Mouse (Mus musculus) c-Kit-positive CD71-positive TER-119-positive erythroid progenitor cells, embryonic 14.5 days (primary cell): ENCODE measurements around the gene Lmna.

Experiments
- DNase-seq: peaks from one replicate; pipeline ENCODE4 v3.0.0-alpha.2; 2013; ENCODE audit warnings: low spot score

The Lmna gene

GRCm38 (mm10) chr3:88470943-88471479 lies 38.7 kb downstream of the Lmna start:
- no peak for DNase-seq

GRCm38 (mm10) chr3:88469466-88469865 lies 40.3 kb downstream of the Lmna start:
- DNase-seq, result no peak

DNA sequence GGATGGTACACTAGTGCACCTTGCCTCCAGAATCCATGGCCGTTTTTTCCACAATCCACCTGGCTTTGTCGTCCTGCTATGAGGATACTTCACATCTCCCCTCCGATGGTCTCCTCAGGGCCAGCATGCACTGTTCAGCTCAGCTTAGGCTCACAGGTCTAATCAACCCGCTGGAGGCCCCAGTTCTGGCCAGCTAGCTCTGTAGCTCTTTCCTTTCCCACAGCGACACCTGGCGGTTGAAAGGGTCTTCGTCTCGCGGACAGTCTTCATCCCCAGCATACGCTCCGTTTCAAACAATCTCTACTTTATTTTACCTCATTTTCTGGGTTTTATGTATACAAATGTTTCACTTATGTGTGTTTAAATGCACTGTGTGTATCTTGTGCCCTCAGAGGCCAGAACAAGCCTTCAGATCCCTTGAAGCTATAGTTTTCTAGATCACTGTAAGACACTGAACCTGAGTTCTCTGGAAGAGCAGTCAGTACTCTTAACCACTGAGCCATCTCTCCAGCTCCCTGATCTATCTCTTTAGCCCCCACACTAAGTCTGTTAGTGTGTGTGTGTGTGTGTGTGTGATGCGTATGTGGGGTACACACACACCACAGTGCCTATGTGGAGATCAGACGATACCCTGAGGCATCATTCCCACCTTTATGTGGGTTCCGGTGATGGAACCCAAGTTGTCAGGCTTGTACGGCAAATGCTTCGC lies 42.5 kb downstream of the Lmna start:
- peak; percentile 86 for DNase-seq

- no peak for DNase-seq
These were observed 44.6 kb downstream of the Lmna start for GRCm38 (mm10) chr3:88465127-88465526.

DNA sequence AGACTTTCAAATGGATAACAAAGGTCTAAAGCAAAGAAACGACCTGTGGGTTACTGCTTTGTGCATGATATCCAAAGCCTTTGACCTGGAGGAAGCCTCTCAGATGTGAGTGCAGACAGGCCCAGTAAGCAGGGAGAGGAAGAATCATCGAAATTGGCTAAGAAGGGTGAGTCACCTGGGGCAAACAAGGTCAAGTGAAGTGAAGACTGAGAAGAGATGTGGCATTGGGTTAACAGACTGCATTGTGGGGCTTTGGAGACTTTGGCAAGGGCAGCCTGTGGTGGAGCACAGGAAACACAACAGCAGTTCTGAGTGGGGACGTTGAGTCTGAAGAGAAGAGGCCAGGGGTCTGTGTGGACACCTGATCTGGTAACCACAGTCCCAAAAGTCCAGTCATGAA lies 45.3 kb downstream of the Lmna start:
- DNase-seq, result no peak

DNA sequence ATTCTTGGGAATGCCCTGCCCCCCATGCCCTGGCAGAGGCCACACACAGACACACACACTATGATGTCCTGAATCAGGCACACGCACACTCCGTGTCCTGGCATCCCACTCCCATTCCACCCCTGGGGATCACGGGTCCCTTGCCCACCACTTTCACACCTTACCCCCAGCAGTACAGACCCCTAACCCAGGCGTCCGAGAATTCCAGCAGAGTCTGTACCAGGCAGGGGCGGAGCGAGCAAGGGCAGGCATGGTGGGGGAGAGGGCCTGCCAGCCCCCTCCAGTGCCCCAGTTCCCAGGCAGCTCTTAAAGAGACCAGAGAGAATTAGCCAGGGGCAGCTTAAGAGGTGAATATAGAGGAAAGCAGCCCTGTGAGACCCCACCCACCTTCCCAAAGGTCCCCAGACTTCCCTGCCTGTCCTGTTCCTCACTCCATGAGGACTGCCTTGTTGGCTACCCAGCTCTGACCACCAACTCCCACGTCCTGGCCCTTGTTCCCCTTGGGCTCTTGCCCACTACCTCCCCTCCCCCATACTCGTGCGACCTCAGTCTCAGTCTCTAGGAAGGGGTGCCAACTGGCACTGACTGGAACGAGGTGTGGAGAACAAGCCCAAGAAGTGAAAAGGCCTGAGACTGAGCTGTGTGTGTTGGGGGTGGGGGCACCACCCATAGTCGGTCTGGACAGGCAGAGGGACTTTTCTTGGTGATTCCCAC lies 48.6 kb downstream of the Lmna start, which contains the start of gene Sema4a:
Sema4a (minus strand) TSS at position 200 of the 714 bp plus-strand sequence.
- DNase-seq, result no peak

GRCm38 (mm10) chr3:88460029-88460428 lies 49.7 kb downstream of the Lmna start:
- DNase-seq, result no peak

- no peak for DNase-seq
These were observed 51.0 kb downstream of the Lmna start for GRCm38 (mm10) chr3:88458778-88459219.

- no peak for DNase-seq
These were observed 52.8 kb downstream of the Lmna start for GRCm38 (mm10) chr3:88456746-88457532.

DNA sequence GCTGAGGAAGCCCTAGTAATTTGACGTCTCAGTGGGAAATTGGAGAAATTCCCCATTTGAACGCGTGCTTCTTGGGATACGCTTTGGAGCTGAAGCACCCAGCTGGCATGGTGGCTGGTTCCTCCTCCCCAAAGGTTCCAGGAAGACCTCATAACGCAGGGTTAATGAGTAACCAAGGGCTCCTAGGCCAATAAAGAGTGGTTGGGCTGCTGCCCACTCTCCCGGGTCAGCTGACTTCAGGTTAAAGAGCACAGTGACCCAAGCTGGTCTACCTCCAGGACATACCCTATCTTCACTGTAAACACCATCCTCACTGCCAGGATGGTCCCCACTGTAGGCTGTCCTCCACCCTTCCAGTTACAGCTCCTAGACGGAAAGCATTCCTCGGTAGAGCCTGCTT lies 53.4 kb downstream of the Lmna start:
- DNase-seq, result no peak

DNA sequence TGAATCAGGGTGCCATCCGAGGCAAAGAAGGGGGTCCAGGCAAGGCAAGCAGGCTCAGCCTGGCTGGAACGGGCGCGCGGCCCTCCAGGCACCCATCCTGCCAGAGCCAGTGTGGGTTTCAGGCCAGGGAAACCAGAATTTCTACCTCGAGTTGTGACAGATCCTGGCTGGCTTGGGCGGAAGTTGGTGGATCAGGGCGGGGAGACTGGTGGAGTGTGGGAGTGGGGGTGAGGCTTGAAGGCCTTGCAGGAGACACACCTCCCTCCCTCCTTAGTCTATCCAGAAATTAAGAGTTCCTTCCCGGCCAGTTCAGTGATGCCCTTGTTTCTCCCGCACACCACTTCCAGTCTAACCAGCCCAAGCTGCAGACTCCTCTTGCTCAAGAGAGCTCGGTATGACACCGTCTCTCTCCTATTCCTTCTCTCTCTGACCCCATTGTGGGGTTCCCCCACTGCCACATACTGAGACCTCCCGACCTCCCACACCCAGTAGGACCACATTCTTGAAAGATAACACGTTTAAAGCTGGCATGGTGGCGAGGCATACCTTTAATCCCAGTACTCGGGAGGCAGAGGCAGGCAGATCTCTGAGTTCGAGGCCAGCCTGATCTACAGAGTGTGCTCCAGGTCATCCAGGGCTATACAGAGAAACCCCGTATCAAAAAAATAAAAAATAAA lies 54.0 kb downstream of the Lmna start:
- DNase-seq, result no peak

- DNase-seq, result no peak
These were observed 54.8 kb downstream of the Lmna start for GRCm38 (mm10) chr3:88454762-88455587.

- no peak for DNase-seq
These were observed 55.8 kb downstream of the Lmna start for GRCm38 (mm10) chr3:88453986-88454385.

DNA sequence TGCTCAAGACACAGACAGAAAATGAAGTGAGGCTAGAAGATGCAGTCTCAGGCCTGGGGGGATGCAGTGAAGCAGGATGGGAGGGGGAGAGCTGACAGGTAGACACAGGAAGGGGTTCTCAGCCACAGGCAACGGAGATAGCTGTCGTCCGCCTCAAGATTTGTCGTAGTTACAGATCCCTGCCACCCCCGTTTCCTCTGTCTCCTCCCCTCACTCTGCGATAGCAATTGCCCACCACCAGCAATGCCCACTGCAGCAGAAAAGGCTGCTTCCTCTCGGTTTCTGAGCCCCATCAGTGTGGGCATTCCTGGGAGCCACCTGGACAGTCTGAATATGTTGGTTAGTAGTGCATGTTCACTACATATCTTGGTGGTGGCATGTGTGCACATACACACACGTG lies 56.4 kb downstream of the Lmna start:
- no peak for DNase-seq

GRCm38 (mm10) chr3:88452716-88453115 lies 57.0 kb downstream of the Lmna start:
- no peak for DNase-seq

GRCm38 (mm10) chr3:88452246-88452645 lies 57.5 kb downstream of the Lmna start:
- DNase-seq, result no peak

GRCm38 (mm10) chr3:88450379-88451131 lies 59.2 kb downstream of the Lmna start:
- no peak for DNase-seq

DNA sequence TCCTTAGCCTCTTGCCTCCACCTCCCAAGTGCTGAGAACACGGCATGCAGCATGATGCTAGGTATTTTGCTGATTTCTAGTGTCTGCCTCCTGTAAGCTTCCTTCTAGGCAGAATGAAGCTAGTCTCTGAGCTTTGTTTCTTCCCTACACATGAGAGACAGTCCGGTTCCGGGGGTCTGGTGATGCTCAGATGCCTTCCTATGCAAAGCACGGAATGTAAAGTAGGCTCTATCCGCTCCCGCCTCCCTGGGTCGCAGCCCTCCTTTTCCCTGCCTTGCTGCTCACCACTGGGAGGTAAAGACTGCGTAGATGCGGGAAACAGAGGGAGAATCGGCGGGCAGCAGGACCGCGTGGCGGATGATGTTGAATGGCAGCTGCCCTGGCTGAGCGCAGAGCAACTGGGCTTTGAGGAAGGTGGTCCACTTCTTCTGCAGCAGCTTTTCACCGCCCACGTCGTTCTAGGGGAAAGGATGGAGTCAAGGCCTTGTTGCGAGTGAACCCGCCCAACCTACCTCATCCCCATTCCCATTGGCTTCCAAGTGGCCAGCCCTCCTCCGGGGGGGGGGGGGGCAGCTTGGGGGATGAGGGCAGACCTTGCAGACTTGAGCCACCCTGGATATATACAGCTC lies 60.2 kb downstream of the Lmna start:
- no peak for DNase-seq

- no peak for DNase-seq
These were observed 61.3 kb downstream of the Lmna start for GRCm38 (mm10) chr3:88448443-88448842.
